Mouse (Mus musculus): Measurements from ENCODE around the gene Nudt22. TPM values are rescaled to one million over a fixed set of nuclear protein-coding genes. Genes with fewer than 3 reads are reported as not detected.
A peak's percentile ranks its signal among the peaks of the same experiment; 100 is the strongest.
"Not testable (repeated sequence)": the region's sequence is repeated elsewhere in the genome, so short reads cannot be mapped to it uniquely, and the experiment has no call there.

Nudt22 gene
- polyA plus RNA-seq, 1 experiment: 11.7 TPM

GRCm38 (mm10) chr19:7013984-7014383 is 18.1 kb upstream of the Nudt22 start:
- H3K4me3 ChIP-seq (ENCODE audit: insufficient read depth, low read depth, low read length): no peak overlapping the region

GRCm38 (mm10) chr19:7012426-7012825 is 16.5 kb upstream of the Nudt22 start:
- Histone ChIP-seq H3K27ac (replicated peaks; ENCODE audit: low read depth, low read length) (no peak overlapping the region), H3K4me1 (ENCODE audit: control insufficient read depth, insufficient read depth, insufficient read length, low read length) (no peaks in the 10 kb centered on the region), H3K4me3 (ENCODE audit: insufficient read depth, low read depth, low read length) (no peak overlapping the region)

More at GRCm38 (mm10) chr19:7013984-7014383, 18.1 kb upstream of the Nudt22 start:
- Histone ChIP-seq H3K27ac (replicated peaks; ENCODE audit: low read depth, low read length) (no peak overlapping the region), H3K4me1 (ENCODE audit: control insufficient read depth, insufficient read depth, insufficient read length, low read length) (no peaks in the 10 kb centered on the region)

GRCm38 (mm10) chr19:7006892-7007593 is 11.1 kb upstream of the Nudt22 start:
- Histone ChIP-seq H3K4me3 (ENCODE audit: insufficient read depth, low read depth, low read length) (no peak overlapping the region), H3K4me1 (ENCODE audit: control insufficient read depth, insufficient read depth, insufficient read length, low read length) (no peaks in the 10 kb centered on the region), H3K27ac (replicated peaks; ENCODE audit: low read depth, low read length) (no peak overlapping the region)

DNA sequence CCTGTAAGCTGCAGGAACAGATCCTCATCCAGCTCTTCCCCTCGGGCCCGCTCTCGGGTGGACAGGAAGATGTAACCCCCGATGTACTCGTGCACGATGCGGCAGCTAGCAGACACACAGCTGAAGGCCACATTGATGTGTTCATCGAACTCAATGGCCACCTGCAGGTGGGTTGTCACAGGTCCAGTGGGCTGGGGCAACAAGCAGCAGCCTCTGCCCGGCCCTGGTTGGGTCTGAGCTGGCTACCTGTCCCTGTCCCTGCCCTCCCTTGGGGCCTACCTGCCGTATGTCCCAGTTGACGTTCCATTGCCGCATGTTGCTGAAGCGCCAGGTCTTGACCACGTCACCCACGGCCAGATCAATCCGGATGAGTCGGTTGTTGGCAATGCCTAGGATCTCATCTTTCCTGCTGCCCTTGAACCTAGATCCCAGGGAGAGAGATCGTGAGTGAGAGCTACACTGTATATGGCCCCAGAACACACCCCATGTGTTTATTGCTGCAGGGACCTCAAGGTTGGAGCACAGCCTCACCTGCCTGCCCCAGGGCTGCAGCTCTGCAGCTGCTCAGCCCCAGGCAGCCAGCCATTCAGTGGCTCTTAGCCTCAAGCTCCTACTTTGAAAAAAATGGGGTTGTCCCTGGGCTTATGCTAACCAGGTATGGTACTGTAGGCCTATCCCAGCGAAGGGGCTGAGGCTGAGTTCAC is 3.6 kb upstream of the Nudt22 start:
- no peak overlapping the region for H3K4me3 ChIP-seq (ENCODE audit: insufficient read depth, low read depth, low read length)
- no peak overlapping the region for H3K27ac ChIP-seq (replicated peaks; ENCODE audit: low read depth, low read length)
- H3K4me1 ChIP-seq (ENCODE audit: control insufficient read depth, insufficient read depth, insufficient read length, low read length): peaks cover 11% of the 10 kb centered on the region

DNA sequence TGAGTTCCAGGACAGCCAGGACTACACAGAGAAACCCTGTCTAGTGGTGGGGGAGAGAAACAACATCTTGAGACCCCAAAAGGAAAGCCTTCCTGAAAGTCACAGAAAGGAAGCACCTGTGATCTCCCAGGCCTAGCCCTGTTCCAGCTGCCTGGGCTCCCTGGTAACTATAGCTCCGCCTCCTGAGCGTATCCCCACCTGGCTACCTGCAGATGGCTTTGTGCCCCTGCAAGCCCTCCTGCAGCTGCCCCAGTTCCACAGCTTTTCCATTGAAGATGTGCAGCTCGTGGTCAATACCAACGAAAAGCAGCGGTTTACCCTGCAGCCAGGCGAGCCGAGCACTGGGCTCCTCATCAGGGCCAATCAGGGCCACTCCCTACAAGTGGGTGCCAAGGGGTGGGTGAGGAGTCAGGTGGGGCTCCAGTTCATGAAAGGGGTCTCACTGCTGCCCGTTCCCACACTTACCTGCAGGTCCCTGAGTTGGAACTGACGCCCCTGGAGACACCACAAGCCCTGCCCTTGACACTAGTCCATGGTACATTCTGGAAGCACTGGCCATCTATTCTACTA is 1.9 kb upstream of the Nudt22 start:
- Histone ChIP-seq H3K27ac (replicated peaks; ENCODE audit: low read depth, low read length) (no peak overlapping the region), H3K4me1 (ENCODE audit: control insufficient read depth, insufficient read depth, insufficient read length, low read length) (peaks cover 13% of the 10 kb centered on the region), H3K4me3 (ENCODE audit: insufficient read depth, low read depth, low read length) (no peak overlapping the region)

GRCm38 (mm10) chr19:6995255-6995991 is 494 bp downstream of the Nudt22 start:
- peak overlapping the region; percentile 53 for H3K4me3 ChIP-seq (ENCODE audit: insufficient read depth, low read depth, low read length)
- H3K27ac ChIP-seq (replicated peaks; ENCODE audit: low read depth, low read length): no peak overlapping the region
- peaks cover 13% of the 10 kb centered on the region for H3K4me1 ChIP-seq (ENCODE audit: control insufficient read depth, insufficient read depth, insufficient read length, low read length)

DNA sequence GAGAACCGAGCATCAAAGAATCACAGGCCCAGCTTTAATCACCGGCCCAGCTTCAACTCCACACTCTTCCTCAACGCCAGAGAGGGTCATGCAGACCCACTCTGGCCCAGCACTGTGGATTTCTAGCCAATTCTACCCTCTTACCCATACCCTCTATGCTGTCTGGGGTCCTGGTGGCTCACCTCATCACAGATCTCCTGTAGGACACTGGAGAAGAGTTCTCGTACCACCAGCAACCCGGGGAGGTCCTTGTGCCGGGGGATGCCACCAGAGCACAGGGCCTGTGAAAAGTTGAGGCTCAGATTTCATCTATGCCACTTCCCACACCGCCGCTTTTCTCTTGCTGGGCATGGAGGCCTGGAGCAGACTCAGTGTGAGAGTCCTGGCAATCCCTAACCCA is 1.4 kb downstream of the Nudt22 start:
- Histone ChIP-seq H3K4me1 (ENCODE audit: control insufficient read depth, insufficient read depth, insufficient read length, low read length) (peaks cover 13% of the 10 kb centered on the region), H3K4me3 (ENCODE audit: insufficient read depth, low read depth, low read length) (no peak overlapping the region), H3K27ac (replicated peaks; ENCODE audit: low read depth, low read length) (no peak overlapping the region)

GRCm38 (mm10) chr19:6994002-6994401 is 1.9 kb downstream of the Nudt22 start:
- peaks cover 13% of the 10 kb centered on the region for H3K4me1 ChIP-seq (ENCODE audit: control insufficient read depth, insufficient read depth, insufficient read length, low read length)

GRCm38 (mm10) chr19:6993011-6993770 is 2.7 kb downstream of the Nudt22 start:
- H3K4me3 ChIP-seq (ENCODE audit: insufficient read depth, low read depth, low read length): peak overlapping the region; percentile 50
- H3K4me1 ChIP-seq (ENCODE audit: control insufficient read depth, insufficient read depth, insufficient read length, low read length): peaks cover 14% of the 10 kb centered on the region
- no peak overlapping the region for H3K27ac ChIP-seq (replicated peaks; ENCODE audit: low read depth, low read length)

More at GRCm38 (mm10) chr19:6994002-6994401, 1.9 kb downstream of the Nudt22 start:
- Histone ChIP-seq H3K4me3 (ENCODE audit: insufficient read depth, low read depth, low read length) (no peak overlapping the region), H3K27ac (replicated peaks; ENCODE audit: low read depth, low read length) (no peak overlapping the region)

DNA sequence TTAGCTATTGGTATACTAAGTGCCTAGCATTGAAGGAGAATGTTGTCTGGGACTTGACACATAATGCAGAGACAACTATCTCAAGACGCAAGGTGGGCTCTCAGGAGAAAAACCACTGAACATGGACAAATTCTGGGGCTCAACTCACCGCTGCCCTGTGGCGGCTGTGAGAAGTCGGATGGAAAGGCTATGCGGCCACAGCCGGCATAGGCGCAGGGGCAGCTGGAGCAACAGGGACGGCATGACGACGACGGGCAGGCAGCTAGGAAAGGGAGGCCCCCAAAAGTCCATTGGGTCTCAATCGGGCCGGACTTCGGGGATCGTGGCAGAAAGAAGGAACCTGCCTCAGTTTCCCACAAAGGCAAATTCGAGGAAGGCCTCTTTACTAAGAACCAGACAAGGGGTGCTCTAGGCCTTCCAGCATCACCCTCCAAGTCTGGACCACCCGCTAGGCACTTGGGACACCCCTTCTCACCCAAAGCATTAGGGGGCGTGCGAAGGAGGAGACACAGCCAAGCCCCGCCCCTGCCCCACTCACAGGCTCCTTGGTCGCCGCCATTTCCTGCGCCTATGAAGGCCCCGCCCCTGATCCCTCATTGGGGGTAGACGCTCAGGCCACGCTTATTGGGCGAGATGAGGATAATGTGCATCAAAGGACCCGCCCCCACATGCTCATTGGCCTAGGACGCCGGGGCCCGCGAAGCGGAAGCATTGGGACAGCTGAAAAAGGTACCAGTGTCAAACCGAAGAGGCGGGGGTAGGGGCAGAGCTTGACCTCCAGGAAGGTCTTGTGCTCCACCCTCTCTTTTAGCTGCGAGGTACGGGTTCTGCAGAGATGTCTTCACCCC is 3.7 kb downstream of the Nudt22 start, which contains the start of gene Dnajc4:
TSS of gene Dnajc4 (minus strand) at position 562 of the 848 bp plus-strand sequence.
- Histone ChIP-seq H3K4me1 (ENCODE audit: control insufficient read depth, insufficient read depth, insufficient read length, low read length) (peaks cover 18% of the 10 kb centered on the region), H3K27ac (replicated peaks; ENCODE audit: low read depth, low read length) (peak within 1 kb of the TSS; percentile 26), H3K4me3 (ENCODE audit: insufficient read depth, low read depth, low read length) (peak within 1 kb of the TSS; percentile 65)

- H3K4me1 ChIP-seq (ENCODE audit: control insufficient read depth, insufficient read depth, insufficient read length, low read length): peaks cover 16% of the 10 kb centered on the region
- H3K4me3 ChIP-seq (ENCODE audit: insufficient read depth, low read depth, low read length); H3K27ac ChIP-seq (replicated peaks; ENCODE audit: low read depth, low read length): not testable (repeated sequence)
Measured at GRCm38 (mm10) chr19:6991166-6991565, 4.8 kb downstream of the Nudt22 start.

DNA sequence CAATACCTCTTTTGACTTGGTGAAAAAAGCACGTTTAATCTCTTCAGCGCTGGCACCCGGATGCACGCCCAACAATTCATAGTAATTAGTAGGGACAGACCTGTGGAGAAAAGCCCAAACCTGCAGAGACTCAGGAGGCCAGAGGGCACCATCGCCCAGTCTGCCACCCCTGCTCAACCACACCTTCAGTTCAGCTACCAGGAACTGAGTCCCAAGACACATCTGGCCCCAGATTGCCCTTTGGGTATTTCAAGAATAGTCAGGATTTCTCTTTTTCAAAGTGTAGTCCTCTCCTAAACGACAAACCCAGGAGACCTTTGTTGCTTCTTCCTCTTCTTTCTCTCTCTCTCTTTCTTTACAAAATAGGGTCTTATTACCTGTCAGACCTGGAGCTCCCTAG is 5.2 kb downstream of the Nudt22 start:
- Histone ChIP-seq H3K4me1 (ENCODE audit: control insufficient read depth, insufficient read depth, insufficient read length, low read length) (peaks cover 20% of the 10 kb centered on the region), H3K4me3 (ENCODE audit: insufficient read depth, low read depth, low read length) (no peak overlapping the region), H3K27ac (replicated peaks; ENCODE audit: low read depth, low read length) (no peak overlapping the region)

GRCm38 (mm10) chr19:6989251-6989650 is 6.7 kb downstream of the Nudt22 start:
- H3K4me1 ChIP-seq (ENCODE audit: control insufficient read depth, insufficient read depth, insufficient read length, low read length): peaks cover 13% of the 10 kb centered on the region
- no peak overlapping the region for H3K27ac ChIP-seq (replicated peaks; ENCODE audit: low read depth, low read length)
- no peak overlapping the region for H3K4me3 ChIP-seq (ENCODE audit: insufficient read depth, low read depth, low read length)

- H3K4me3 ChIP-seq (ENCODE audit: insufficient read depth, low read depth, low read length): peak overlapping the region; percentile 67
- H3K4me1 ChIP-seq (ENCODE audit: control insufficient read depth, insufficient read depth, insufficient read length, low read length): peaks cover 12% of the 10 kb centered on the region
- H3K27ac ChIP-seq (replicated peaks; ENCODE audit: low read depth, low read length): no peak overlapping the region; the same call in 1 of the 2 replicates
Measured at GRCm38 (mm10) chr19:6987904-6988285, 8.0 kb downstream of the Nudt22 start.
